Mouse (Mus musculus) myocyte (in vitro differentiated cells): ENCODE data around the gene Ceacam19. TPM values are rescaled to one million over a fixed set of nuclear protein-coding genes. Genes with fewer than 3 reads are reported as not detected.
A peak's percentile ranks its signal among the peaks of the same experiment; 100 is the strongest.

Experiments
- H3K27me3 ChIP-seq: one replicate; pipeline ENCODE4 v1.6.1; 2011; ENCODE audit not compliant: control insufficient read depth, insufficient read depth, insufficient read length
- H3K36me3 ChIP-seq: one replicate; pipeline ENCODE4 v1.6.1; 2011; ENCODE audit not compliant: control insufficient read depth, insufficient read depth
- H3K4me2 ChIP-seq: one replicate; pipeline ENCODE4 v1.6.1; 2011; ENCODE audit warnings: low read depth, control low read depth
- H3K4me3 ChIP-seq: one replicate; pipeline ENCODE4 v1.5.1; 2011; ENCODE audit warnings: mild to moderate bottlenecking, control low read depth, moderate library complexity
- H3K79me2 ChIP-seq: one replicate; pipeline ENCODE4 v1.6.1; 2011; ENCODE audit not compliant: control insufficient read depth, insufficient read depth
- H3ac ChIP-seq: one replicate; pipeline ENCODE4 v1.6.1; 2011; ENCODE audit not compliant: control insufficient read depth, insufficient read length
- CEBPB ChIP-seq: IDR thresholded peaks from 2 replicates; pipeline ENCODE4 v1.6.1; 2011; ENCODE audit warnings: mild to moderate bottlenecking, moderate library complexity; ENCODE audit not compliant: poor library complexity, insufficient read depth, severe bottlenecking
- E2F4 ChIP-seq: IDR thresholded peaks from one replicate; pipeline ENCODE4 v1.6.1; 2011; ENCODE audit warnings: mild to moderate bottlenecking, control low read depth, moderate library complexity; ENCODE audit not compliant: insufficient read depth
- MAX ChIP-seq: IDR thresholded peaks from one replicate; pipeline ENCODE4 v1.6.1; 2011; ENCODE audit warnings: low read depth, mild to moderate bottlenecking, control low read depth
- MYOD1 ChIP-seq, 3 experiments: IDR thresholded peaks; one replicate each; pipeline ENCODE4 v1.6.1; 2011; ENCODE audit warnings: control low read depth in 2 of 3, low read depth in 2 of 3, mild to moderate bottlenecking in 2 of 3, moderate library complexity in 1 of 3; ENCODE audit not compliant: insufficient read length in 2 of 3, control insufficient read depth in 1 of 3
- MYOG ChIP-seq, 3 experiments: IDR thresholded peaks; one replicate each; pipeline ENCODE4 v1.6.1; 2011; ENCODE audit warnings: control low read depth in 2 of 3, low read depth in 2 of 3, mild to moderate bottlenecking in 2 of 3; ENCODE audit not compliant: insufficient read length in 2 of 3, control insufficient read depth in 1 of 3, insufficient read depth in 1 of 3
- POLR2A ChIP-seq: IDR thresholded peaks from one replicate; pipeline ENCODE4 v1.6.1; 2011; ENCODE audit warnings: low read depth, mild to moderate bottlenecking, control low read depth, moderate library complexity; ENCODE audit not compliant: insufficient read length
- REST ChIP-seq: IDR thresholded peaks from one replicate; pipeline ENCODE4 v1.6.1; 2011; ENCODE audit warnings: mild to moderate bottlenecking, control low read depth, moderate library complexity; ENCODE audit not compliant: insufficient read depth, insufficient read length
- SRF ChIP-seq: IDR thresholded peaks from one replicate; pipeline ENCODE4 v1.6.1; 2011; ENCODE audit warnings: low read depth; ENCODE audit not compliant: control insufficient read depth, insufficient read length
- TCF12 ChIP-seq: IDR thresholded peaks from one replicate; pipeline ENCODE4 v1.6.1; 2011; ENCODE audit warnings: mild to moderate bottlenecking, control low read depth; ENCODE audit not compliant: poor library complexity, insufficient read depth, severe bottlenecking
- TCF3 ChIP-seq: IDR thresholded peaks from one replicate; pipeline ENCODE4 v1.6.1; 2011; ENCODE audit warnings: low read depth, control low read depth; ENCODE audit not compliant: insufficient read length
- USF1 ChIP-seq: IDR thresholded peaks from one replicate; pipeline ENCODE4 v1.6.1; 2011; ENCODE audit warnings: low read depth, mild to moderate bottlenecking, control low read depth, moderate library complexity
- polyA plus RNA-seq: library from polyadenylated mRNA; unstranded; fragments of >200 nt; fragmentation: generic; extraction: Trizol; gene quantifications from one replicate; pipeline ENCODE4 v1.2.1, GENCODE M21; 2012; ENCODE audit warnings: missing spikeins

Gene Ceacam19
- polyA plus RNA-seq, 1 experiment = 0.01 TPM

- H3K4me2 ChIP-seq = no peak overlapping the region
- H3K79me2 ChIP-seq = no peaks in the 10 kb centered on the region
- no peak overlapping the region for H3K4me3 ChIP-seq
- H3ac ChIP-seq = no peak overlapping the region
- no peaks in the 10 kb centered on the region for H3K36me3 ChIP-seq
- H3K27me3 ChIP-seq = no peaks in the 10 kb centered on the region
- TF ChIP-seq USF1 (no peak), TCF3 (no peak), TCF12 (no peak), CEBPB (no peak), MAX (no peak), REST (no peak)
Measured at GRCm38 (mm10) chr7:19867751-19868399, 19.9 kb downstream of the Ceacam19 start.

DNA sequence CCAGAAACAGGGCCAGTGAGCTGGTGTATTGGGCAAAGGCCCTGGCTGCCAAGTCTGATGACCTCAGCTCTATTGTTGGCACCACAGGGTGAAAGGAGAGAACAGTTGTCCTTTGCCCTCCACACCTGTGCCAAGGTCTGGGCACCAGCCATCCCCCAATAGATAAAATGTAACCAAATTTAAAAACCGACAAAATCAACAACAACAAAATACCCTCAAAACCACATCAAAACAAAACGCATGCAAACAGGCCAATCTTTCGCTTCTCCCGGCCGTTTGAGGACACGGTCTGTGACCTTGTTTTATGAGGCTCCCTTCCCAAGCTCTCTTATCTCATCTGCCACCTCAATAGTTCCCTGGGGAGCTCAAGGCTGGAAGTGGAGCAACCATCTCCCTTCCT lies 21.3 kb downstream of the Ceacam19 start:
- no peaks in the 10 kb centered on the region for H3K36me3 ChIP-seq
- H3K4me2 ChIP-seq = no peak overlapping the region
- H3K4me3 ChIP-seq = no peak overlapping the region
- H3K79me2 ChIP-seq = no peaks in the 10 kb centered on the region
- no peak for TF ChIP-seq USF1
- peak in 2 of 3 experiments; percentile 15 to 65 for TF ChIP-seq MYOD1 (IDR thresholded peaks at IDR 0.05; ENCODE audit: control insufficient read depth in 1 of 3, insufficient read length in 2 of 3, low read depth in 2 of 3)
- TF ChIP-seq MYOG (IDR thresholded peaks at IDR 0.05; ENCODE audit: control insufficient read depth in 1 of 3, insufficient read depth in 1 of 3, insufficient read length in 2 of 3, low read depth in 2 of 3) = peak in 2 of 3 experiments; percentile 21 to 51
- no peak for TF ChIP-seq E2F4
- no peak for TF ChIP-seq TCF12
- no peak for TF ChIP-seq REST
- H3K27me3 ChIP-seq = no peaks in the 10 kb centered on the region
- no peak overlapping the region for H3ac ChIP-seq

DNA sequence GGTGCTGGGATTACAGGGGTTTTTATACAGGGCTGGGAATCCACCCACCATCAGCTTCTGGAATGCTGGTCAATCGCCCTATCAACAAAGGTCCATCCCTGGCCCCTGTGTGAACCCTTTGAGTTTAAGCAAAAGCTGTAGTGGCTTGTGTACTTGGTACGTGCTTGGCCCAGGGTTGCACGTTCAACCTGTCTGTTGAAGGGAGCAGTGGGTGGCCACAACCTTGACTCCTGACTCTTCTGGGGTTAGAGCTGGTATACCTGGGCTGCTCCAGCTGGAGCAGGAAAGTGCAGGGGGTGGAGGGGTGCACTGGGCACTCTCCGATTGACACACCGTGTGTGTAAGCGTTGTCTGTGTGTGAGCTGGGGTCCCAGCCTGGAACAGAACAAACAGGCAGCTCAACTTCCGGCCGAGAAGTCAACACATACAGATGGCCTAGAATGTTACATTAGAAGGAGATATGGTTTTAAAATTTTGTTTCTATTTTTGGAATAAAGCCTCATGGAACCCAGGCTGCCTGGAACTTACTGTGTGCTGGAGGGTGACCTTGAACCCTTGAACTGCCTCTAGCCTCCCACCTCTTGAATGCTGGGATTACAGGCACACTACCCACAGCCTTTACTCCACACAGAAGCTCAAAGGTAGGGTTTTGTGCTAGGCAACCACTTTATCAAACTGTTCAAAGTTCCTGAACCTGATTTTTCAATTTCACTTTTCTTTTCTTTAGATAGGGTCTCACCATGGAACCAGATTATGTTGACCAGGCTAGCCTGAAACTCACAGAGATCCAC lies 22.3 kb downstream of the Ceacam19 start:
- TF ChIP-seq CEBPB (no peak), MYOD1 (IDR thresholded peaks at IDR 0.05; ENCODE audit: control insufficient read depth in 1 of 3, insufficient read length in 2 of 3, low read depth in 2 of 3) (no peak), TCF12 (no peak), E2F4 (no peak), MAX (no peak), SRF (no peak), USF1 (no peak)

GRCm38 (mm10) chr7:19864241-19864640 lies 23.5 kb downstream of the Ceacam19 start:
- H3K4me3 ChIP-seq = no peak overlapping the region
- H3K36me3 ChIP-seq = no peaks in the 10 kb centered on the region
- H3K27me3 ChIP-seq = peaks cover 7% of the 10 kb centered on the region
- TF ChIP-seq USF1 (no peak), REST (no peak), MYOG (IDR thresholded peaks at IDR 0.05; ENCODE audit: control insufficient read depth in 1 of 3, insufficient read depth in 1 of 3, insufficient read length in 2 of 3, low read depth in 2 of 3) (no peak), POLR2A (no peak)
- H3ac ChIP-seq = no peak overlapping the region
- no peaks in the 10 kb centered on the region for H3K79me2 ChIP-seq
- no peak overlapping the region for H3K4me2 ChIP-seq

More for the DNA sequence above, 22.3 kb downstream of the Ceacam19 start:
- no peak overlapping the region for H3ac ChIP-seq
- H3K79me2 ChIP-seq = no peaks in the 10 kb centered on the region
- H3K36me3 ChIP-seq = no peaks in the 10 kb centered on the region
- no peak overlapping the region for H3K4me3 ChIP-seq
- no peak overlapping the region for H3K4me2 ChIP-seq
- H3K27me3 ChIP-seq = peaks cover 6% of the 10 kb centered on the region

- Histone ChIP-seq H3K4me2 (no peak within 1 kb of the TSS), H3K4me3 (no peak within 1 kb of the TSS), H3ac (no peak within 1 kb of the TSS), H3K36me3 (no peaks in the 10 kb centered on the region), H3K79me2 (no peaks in the 10 kb centered on the region), H3K27me3 (peaks cover 7% of the 10 kb centered on the region)
- TF ChIP-seq POLR2A (no peak), E2F4 (no peak), TCF3 (no peak), USF1 (no peak), TCF12 (no peak), MAX (no peak)
Measured at GRCm38 (mm10) chr7:19861199-19861598, 26.6 kb downstream of the Ceacam19 start, which contains the start of gene Ceacam16. TSS of gene Ceacam16 (minus strand) at chr7:19861299.

DNA sequence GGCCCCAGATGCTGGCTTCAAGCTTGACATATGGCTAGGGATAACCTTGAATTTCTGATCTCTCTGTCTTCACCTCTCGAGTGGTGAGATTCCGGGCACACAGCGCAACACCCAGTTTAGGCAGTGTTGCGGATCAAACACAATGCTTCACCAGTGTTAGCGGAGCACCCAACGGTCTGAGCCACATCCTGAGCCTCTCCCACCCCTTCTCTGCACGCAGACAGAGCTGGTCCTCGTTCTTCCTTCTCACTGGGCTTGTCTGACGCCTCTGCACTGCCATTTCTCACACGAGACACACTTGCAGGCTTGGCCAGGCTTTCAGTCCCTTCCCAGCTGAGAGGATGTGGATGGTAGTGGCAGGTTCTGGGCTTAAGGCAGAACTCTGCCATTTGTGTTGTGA lies 28.0 kb downstream of the Ceacam19 start:
- Histone ChIP-seq H3K4me2 (no peak overlapping the region), H3K79me2 (no peaks in the 10 kb centered on the region), H3K27me3 (peaks cover 7% of the 10 kb centered on the region), H3ac (no peak overlapping the region), H3K36me3 (no peaks in the 10 kb centered on the region), H3K4me3 (no peak overlapping the region)
- no peak for TF ChIP-seq E2F4
- TF ChIP-seq POLR2A = no peak
- TF ChIP-seq MYOD1 (IDR thresholded peaks at IDR 0.05; ENCODE audit: control insufficient read depth in 1 of 3, insufficient read length in 2 of 3, low read depth in 2 of 3) = no peak
- TF ChIP-seq CEBPB = no peak
- no peak for TF ChIP-seq MYOG (IDR thresholded peaks at IDR 0.05; ENCODE audit: control insufficient read depth in 1 of 3, insufficient read depth in 1 of 3, insufficient read length in 2 of 3, low read depth in 2 of 3)
- TF ChIP-seq MAX = no peak
- no peak for TF ChIP-seq TCF3
- TF ChIP-seq TCF12 = no peak
- TF ChIP-seq SRF = no peak
- TF ChIP-seq USF1 = no peak
